Mouse (Mus musculus) heart, adult 2 months (tissue): ENCODE results near the gene Slc4a10.

Source experiments
- CTCF ChIP-seq: fragments of 200-600 bp; IDR thresholded peaks from 2 replicates; pipeline ENCODE4 v1.8.1; 2022; ENCODE audit warnings: antibody characterized with exemption, mild to moderate bottlenecking, moderate library complexity
- POLR2A ChIP-seq: fragments of 200-500 bp; IDR thresholded peaks from 2 replicates; pipeline ENCODE4 v1.6.1; 2011; ENCODE audit warnings: mild to moderate bottlenecking, low read depth, low read length, control low read depth; ENCODE audit not compliant: insufficient read depth

- no peak for TF ChIP-seq POLR2A
- TF ChIP-seq CTCF = no peak
These were observed 241.3 kb downstream of the Slc4a10 start for GRCm38 (mm10) chr2:62287532-62287931.
